Mouse (Mus musculus): Measurements from ENCODE around the gene Gm45337. TPM values are rescaled to one million over a fixed set of nuclear protein-coding genes. Genes with fewer than 3 reads are reported as not detected.
"Not testable (repeated sequence)": the region's sequence is repeated elsewhere in the genome, so short reads cannot be mapped to it uniquely, and the experiment has no call there.

Gm45337 gene
- polyA plus RNA-seq, 2 experiments = not detected

GRCm38 (mm10) chr7:142148633-142149032 lies 4.2 kb upstream of the Gm45337 start:
- Histone ChIP-seq H3K4me1 (ENCODE audit: control insufficient read depth, insufficient read depth, low read length) (no peaks in the 10 kb centered on the region), H3K4me2 (replicated peaks; ENCODE audit: low read depth, low read length, severe bottlenecking) (no peak overlapping the region), H3K4me3 (replicated peaks; ENCODE audit: low read length) (no peak overlapping the region), H3K27ac (replicated peaks; ENCODE audit: low read depth, low read length) (no peak overlapping the region), H3K36me3 (ENCODE audit: control insufficient read depth, insufficient read depth, low read length) (no peaks in the 10 kb centered on the region), H3K27me3 (ENCODE audit: control insufficient read depth, insufficient read depth, low read length) (no peaks in the 10 kb centered on the region), H3K9ac (ENCODE audit: low read depth, low read length, severe bottlenecking) (no peak overlapping the region), H3K9me3 (ENCODE audit: control insufficient read depth, low read length) (no peaks in the 10 kb centered on the region)
- no peak for TF ChIP-seq POLR2A (IDR thresholded peaks at IDR 0.05; ENCODE audit: borderline replicate concordance, extremely low read depth, insufficient read depth, insufficient read length)
- DNase-seq (ENCODE audit: low spot score) (no peak), ATAC-seq (ENCODE audit: low FRiP score, low read depth) (no peak)

- WGBS = 5% methylated on average over 1 of the region's 1 CpGs
- Histone ChIP-seq H3K27me3 (ENCODE audit: control insufficient read depth, insufficient read depth, low read length) (no peaks in the 10 kb centered on the region), H3K27ac (replicated peaks; ENCODE audit: low read depth, low read length) (no peak overlapping the region), H3K9ac (ENCODE audit: low read depth, low read length, severe bottlenecking) (no peak overlapping the region), H3K4me3 (replicated peaks; ENCODE audit: low read length) (no peak overlapping the region), H3K9me3 (ENCODE audit: control insufficient read depth, low read length) (no peaks in the 10 kb centered on the region), H3K36me3 (ENCODE audit: control insufficient read depth, insufficient read depth, low read length) (no peaks in the 10 kb centered on the region), H3K4me2 (replicated peaks; ENCODE audit: low read depth, low read length, severe bottlenecking) (no peak overlapping the region), H3K4me1 (ENCODE audit: control insufficient read depth, insufficient read depth, low read length) (no peaks in the 10 kb centered on the region)
- ATAC-seq (ENCODE audit: low FRiP score, low read depth) (no peak), DNase-seq (ENCODE audit: low spot score) (peak; percentile 74)
- TF ChIP-seq POLR2A (IDR thresholded peaks at IDR 0.05; ENCODE audit: borderline replicate concordance, extremely low read depth, insufficient read depth, insufficient read length) = no peak
Measured at GRCm38 (mm10) chr7:142146033-142146432, 1.6 kb upstream of the Gm45337 start.

GRCm38 (mm10) chr7:142145413-142145940 lies 1.1 kb upstream of the Gm45337 start:
- H3K4me3 ChIP-seq (replicated peaks; ENCODE audit: low read length) = no peak overlapping the region
- no peaks in the 10 kb centered on the region for H3K27me3 ChIP-seq (ENCODE audit: control insufficient read depth, insufficient read depth, low read length)
- DNase-seq (ENCODE audit: low spot score) (no peak), ATAC-seq (ENCODE audit: low FRiP score, low read depth) (no peak)
- WGBS = 41% methylated on average over 4 of the region's 4 CpGs
- H3K9ac ChIP-seq (ENCODE audit: low read depth, low read length, severe bottlenecking) = no peak overlapping the region
- H3K4me2 ChIP-seq (replicated peaks; ENCODE audit: low read depth, low read length, severe bottlenecking) = no peak overlapping the region
- TF ChIP-seq POLR2A (IDR thresholded peaks at IDR 0.05; ENCODE audit: borderline replicate concordance, extremely low read depth, insufficient read depth, insufficient read length) = no peak
- no peaks in the 10 kb centered on the region for H3K4me1 ChIP-seq (ENCODE audit: control insufficient read depth, insufficient read depth, low read length)
- H3K9me3 ChIP-seq (ENCODE audit: control insufficient read depth, low read length) = no peaks in the 10 kb centered on the region
- no peak overlapping the region for H3K27ac ChIP-seq (replicated peaks; ENCODE audit: low read depth, low read length)
- no peaks in the 10 kb centered on the region for H3K36me3 ChIP-seq (ENCODE audit: control insufficient read depth, insufficient read depth, low read length)

- H3K4me2 ChIP-seq (replicated peaks; ENCODE audit: low read depth, low read length, severe bottlenecking); H3K27ac ChIP-seq (replicated peaks; ENCODE audit: low read depth, low read length); DNase-seq (ENCODE audit: low spot score); H3K9ac ChIP-seq (ENCODE audit: low read depth, low read length, severe bottlenecking); H3K4me1 ChIP-seq (ENCODE audit: control insufficient read depth, insufficient read depth, low read length); H3K9me3 ChIP-seq (ENCODE audit: control insufficient read depth, low read length); ATAC-seq (ENCODE audit: low FRiP score, low read depth); H3K4me3 ChIP-seq (replicated peaks; ENCODE audit: low read length); H3K27me3 ChIP-seq (ENCODE audit: control insufficient read depth, insufficient read depth, low read length); H3K36me3 ChIP-seq (ENCODE audit: control insufficient read depth, insufficient read depth, low read length): not testable (repeated sequence)
- WGBS = 36% methylated on average over 1 of the region's 1 CpGs
Measured at GRCm38 (mm10) chr7:142143506-142144010, 849 bp downstream of the Gm45337 start.

- Histone ChIP-seq H3K9me3 (ENCODE audit: control insufficient read depth, low read length) (no peaks in the 10 kb centered on the region), H3K4me3 (replicated peaks; ENCODE audit: low read length) (no peak overlapping the region), H3K36me3 (ENCODE audit: control insufficient read depth, insufficient read depth, low read length) (no peaks in the 10 kb centered on the region), H3K4me1 (ENCODE audit: control insufficient read depth, insufficient read depth, low read length) (no peaks in the 10 kb centered on the region), H3K9ac (ENCODE audit: low read depth, low read length, severe bottlenecking) (no peak overlapping the region), H3K27ac (replicated peaks; ENCODE audit: low read depth, low read length) (no peak overlapping the region), H3K27me3 (ENCODE audit: control insufficient read depth, insufficient read depth, low read length) (no peaks in the 10 kb centered on the region), H3K4me2 (replicated peaks; ENCODE audit: low read depth, low read length, severe bottlenecking) (no peak overlapping the region)
- no peak for DNase-seq (ENCODE audit: low spot score)
- ATAC-seq (ENCODE audit: low FRiP score, low read depth) = no peak
- TF ChIP-seq POLR2A (IDR thresholded peaks at IDR 0.05; ENCODE audit: borderline replicate concordance, extremely low read depth, insufficient read depth, insufficient read length) = no peak
- WGBS = 2% methylated on average over 1 of the region's 1 CpGs
Measured at GRCm38 (mm10) chr7:142140696-142141095, 3.7 kb downstream of the Gm45337 start.

- not testable (repeated sequence) for H3K4me1 ChIP-seq (ENCODE audit: control insufficient read depth, insufficient read depth, low read length); H3K4me3 ChIP-seq (replicated peaks; ENCODE audit: low read length); DNase-seq (ENCODE audit: low spot score); H3K4me2 ChIP-seq (replicated peaks; ENCODE audit: low read depth, low read length, severe bottlenecking); H3K27ac ChIP-seq (replicated peaks; ENCODE audit: low read depth, low read length); H3K36me3 ChIP-seq (ENCODE audit: control insufficient read depth, insufficient read depth, low read length); H3K27me3 ChIP-seq (ENCODE audit: control insufficient read depth, insufficient read depth, low read length); H3K9me3 ChIP-seq (ENCODE audit: control insufficient read depth, low read length); H3K9ac ChIP-seq (ENCODE audit: low read depth, low read length, severe bottlenecking); ATAC-seq (ENCODE audit: low FRiP score, low read depth)
- 51% methylated on average over 2 of the region's 2 CpGs for WGBS
Measured at GRCm38 (mm10) chr7:142135934-142136333, 8.5 kb downstream of the Gm45337 start, which contains the start of gene Gm39115. Gm39115 (minus strand) TSS chr7:142136034.

Measured in limb, embryonic 14.5 days (tissue).